ENCODE assay signal across 8 mouse cellular contexts in genomic region chr2:29619484-29620300, GRCm38 (mm10). TPM values are rescaled to one million over a fixed set of nuclear protein-coding genes. Genes with fewer than 3 reads are reported as not detected.
DNase-seq lines count a peak whose midpoint lies in the region; ATAC-seq and TF ChIP-seq lines count a peak whose summit lies in the region.

Gene Rapgef1, plus strand, starts transcription at chr2:29619720.

- peak; percentile 100 for TF ChIP-seq CTCF in Patski (IDR thresholded peaks at IDR 0.05)

- no peak for DNase-seq in Patski (ENCODE audit: low read depth, low spot score)
- peak; percentile 94 to 98 for DNase-seq in cerebellum, postnatal 14 days
- DNase-seq in frontal cortex, postnatal 25 days (ENCODE audit: low spot score in 2 of 2), result peak; percentile 83 to 84
- DNase-seq in layer of hippocampus, postnatal 14 days (ENCODE audit: low spot score in 2 of 2), result peak; percentile 89 to 93
- peak; percentile 91 for DNase-seq in lung, postnatal 14 days
- DNase-seq in ovary, postnatal 36 days (ENCODE audit: low spot score), result peak; percentile 87
- peak; percentile 95 for DNase-seq in thymus, postnatal 25 days

- peak within 1 kb of the TSS; percentile 92 for H3K27ac ChIP-seq in hindbrain, embryonic 13.5 days

- ATAC-seq in Patski, result peak; percentile 71
- ATAC-seq in hindbrain, embryonic 13.5 days (ENCODE audit: low FRiP score), result peak; percentile 81

- peak within 1 kb of the TSS; percentile 92 for H3K9ac ChIP-seq in hindbrain, embryonic 13.5 days

- peak within 1 kb of the TSS; percentile 79 for H3K4me3 ChIP-seq in hindbrain, embryonic 13.5 days

- CTCF ChIA-PET in Patski (lab: Charles Lee), result interaction anchor here (0.7 to 5.6 kb wide), 24 partner anchors 11 to 113 kb away, joined by 3 to 26 read pairs (median 5); no protein-coding TSS in a partner anchor

- under 1% methylated on average over 56 of the region's 101 CpGs for WGBS in hindbrain, embryonic 13.5 days

- peaks cover 43% of the 10 kb centered on the region for H3K4me1 ChIP-seq in hindbrain, embryonic 13.5 days (replicated peaks)

- POLR2A ChIA-PET in Patski (lab: Charles Lee), result interaction anchor here (1.0 to 1.3 kb wide), 2 partner anchors 71 to 81 kb away, joined by 3 to 5 read pairs; no protein-coding TSS in a partner anchor

- no peaks in the 10 kb centered on the region for H3K36me3 ChIP-seq in hindbrain, embryonic 13.5 days

- H3K27me3 ChIP-seq in Patski, result no peaks in the 10 kb centered on the region
- H3K27me3 ChIP-seq in hindbrain, embryonic 13.5 days, result no peaks in the 10 kb centered on the region

- in situ Hi-C loops in Patski (cut with MboI; ENCODE audit: low pct_unique_long_range_greater_than_20kb), result loop anchor here (5.0 to 10.0 kb wide), 2 partner anchors 55 to 98 kb away; no protein-coding TSS in a partner anchor

- peak within 1 kb of the TSS; percentile 83 for H3K4me2 ChIP-seq in hindbrain, embryonic 13.5 days

- H3K9me3 ChIP-seq in hindbrain, embryonic 13.5 days, result no peaks in the 10 kb centered on the region

RNA-seq across cellular contexts. Expression of gene Rapgef1, which starts in this region (rescaled TPM):
- 45.4 TPM for polyA plus RNA-seq in Patski (2021)
- 14.3 and 16.1 TPM in 2 replicates for polyA plus RNA-seq in hindbrain, embryonic 13.5 days (2015; fragmentation: Nextera tagmentation; extraction: Ambion mirVana)
- total RNA-seq in layer of hippocampus, postnatal 14 days (2021), result 100 to 1,000 TPM; 118 to 128 TPM
